Mouse (Mus musculus): ENCODE results near the gene Hoxb3.

Hoxb3 gene

DNA sequence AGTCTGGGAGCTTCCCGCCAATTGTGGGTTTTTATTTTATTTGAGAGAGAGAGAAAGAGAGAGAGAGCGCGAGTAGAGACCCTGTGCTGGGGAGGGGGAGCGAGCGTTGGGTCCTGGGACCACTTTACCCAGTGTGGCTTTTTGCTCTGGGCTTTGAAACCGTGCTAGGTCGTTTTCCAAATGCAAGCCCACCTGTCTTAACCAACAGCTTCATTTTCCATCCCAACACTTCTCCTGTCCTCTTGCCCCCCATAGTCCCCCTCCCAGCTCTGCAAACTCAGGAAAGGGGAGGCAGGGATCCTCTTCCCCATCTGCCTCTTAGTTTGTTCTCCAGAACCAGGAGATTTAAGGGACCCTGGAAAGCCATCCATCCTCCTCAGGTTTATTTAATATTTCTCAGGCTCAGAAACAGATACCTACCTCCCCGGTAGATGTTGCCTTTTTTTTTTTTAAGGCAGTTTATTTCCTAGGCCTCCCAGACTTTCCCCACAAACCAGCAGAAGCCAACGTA is 31.7 kb downstream of the Hoxb3 start:
- DNase-seq, result no peak

DNA sequence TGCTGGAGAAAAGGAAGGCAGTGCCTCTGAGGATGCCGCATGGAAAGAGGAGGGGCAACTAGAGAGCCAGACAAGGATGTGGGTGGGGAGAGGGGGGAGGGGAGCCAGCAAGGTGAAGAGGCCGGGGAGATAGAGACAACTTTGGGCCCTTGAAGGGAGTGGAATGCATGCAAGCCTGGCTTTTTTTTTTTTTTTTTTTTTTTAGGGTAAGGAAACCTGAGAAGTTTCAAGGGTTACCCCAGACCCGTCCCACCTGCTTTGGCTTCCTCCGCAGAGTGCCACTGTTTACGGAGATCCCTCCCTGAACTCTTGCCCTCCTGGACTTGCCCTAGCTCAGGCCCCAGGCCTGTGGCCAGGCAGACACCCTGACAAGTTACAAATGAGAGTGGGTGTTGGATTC is 40.7 kb downstream of the Hoxb3 start:
- no peak for DNase-seq

DNA sequence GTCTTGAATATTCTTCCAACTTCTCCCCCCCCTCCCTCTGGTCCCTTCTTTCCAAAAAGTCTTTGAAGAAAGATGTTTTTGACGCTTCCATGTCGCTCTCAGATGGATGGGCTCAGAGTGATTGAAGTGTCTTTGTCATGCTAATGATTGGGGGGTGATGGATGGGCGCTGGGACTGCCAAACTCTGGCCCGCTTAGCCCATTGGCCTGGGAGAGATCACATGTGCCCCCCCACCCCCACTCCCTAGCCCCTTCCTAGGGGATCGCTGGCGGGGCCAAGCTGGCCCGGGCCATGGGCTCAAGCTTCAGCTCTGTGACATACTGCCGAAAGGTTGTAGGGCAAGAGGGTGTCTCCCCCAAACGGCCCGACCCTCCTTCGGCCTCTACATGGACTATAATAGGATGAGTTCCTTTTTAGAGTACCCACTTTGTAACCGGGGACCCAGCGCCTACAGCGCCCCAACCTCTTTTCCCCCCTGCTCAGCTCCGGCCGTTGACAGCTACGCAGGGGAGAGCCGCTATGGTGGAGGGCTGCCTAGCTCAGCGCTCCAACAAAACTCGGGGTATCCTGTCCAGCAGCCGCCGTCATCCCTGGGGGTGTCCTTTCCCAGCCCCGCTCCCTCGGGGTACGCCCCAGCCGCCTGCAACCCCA is 42.4 kb downstream of the Hoxb3 start, which contains the start of gene Hoxb1:
Gene Hoxb1, plus strand, starts transcription at position 312 of the 651 bp plus-strand sequence.
- no peak for DNase-seq

DNA sequence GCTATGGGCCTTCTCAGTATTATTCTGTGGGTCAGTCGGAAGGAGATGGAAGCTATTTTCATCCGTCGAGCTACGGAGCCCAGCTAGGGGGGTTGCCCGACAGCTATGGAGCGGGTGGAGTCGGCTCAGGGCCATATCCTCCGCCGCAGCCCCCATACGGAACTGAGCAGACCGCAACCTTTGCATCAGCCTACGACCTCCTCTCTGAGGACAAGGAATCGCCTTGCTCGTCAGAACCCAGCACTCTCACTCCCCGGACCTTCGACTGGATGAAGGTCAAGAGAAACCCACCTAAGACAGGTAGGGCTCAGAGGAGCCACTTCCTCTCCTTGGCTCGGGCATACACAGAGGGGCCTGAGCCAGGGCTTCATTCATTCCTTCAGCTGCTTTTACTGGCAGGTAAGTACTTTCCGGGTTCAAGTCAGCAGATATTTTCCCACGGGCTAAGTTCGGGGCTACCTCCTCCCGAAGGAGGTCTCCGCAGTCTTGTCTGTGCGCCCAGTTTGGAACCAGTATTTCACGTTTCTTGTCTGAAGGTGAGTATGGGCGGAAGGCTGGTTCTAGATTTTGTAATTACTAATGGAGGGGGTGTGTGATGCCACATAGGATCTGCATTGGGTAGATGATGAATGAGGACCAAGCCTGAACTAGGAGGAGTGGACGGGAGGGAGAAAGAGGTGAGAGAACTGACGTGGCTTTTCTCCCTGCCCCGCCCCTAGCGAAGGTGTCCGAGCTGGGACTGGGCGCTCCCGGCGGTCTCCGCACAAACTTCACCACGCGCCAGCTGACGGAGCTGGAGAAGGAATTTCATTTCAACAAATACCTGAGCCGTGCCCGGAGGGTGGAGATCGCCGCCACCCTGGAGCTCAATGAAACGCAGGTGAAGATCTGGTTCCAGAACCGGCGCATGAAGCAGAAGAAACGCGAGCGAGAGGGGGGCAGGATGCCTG is 43.2 kb downstream of the Hoxb3 start:
- no peak for DNase-seq

DNA sequence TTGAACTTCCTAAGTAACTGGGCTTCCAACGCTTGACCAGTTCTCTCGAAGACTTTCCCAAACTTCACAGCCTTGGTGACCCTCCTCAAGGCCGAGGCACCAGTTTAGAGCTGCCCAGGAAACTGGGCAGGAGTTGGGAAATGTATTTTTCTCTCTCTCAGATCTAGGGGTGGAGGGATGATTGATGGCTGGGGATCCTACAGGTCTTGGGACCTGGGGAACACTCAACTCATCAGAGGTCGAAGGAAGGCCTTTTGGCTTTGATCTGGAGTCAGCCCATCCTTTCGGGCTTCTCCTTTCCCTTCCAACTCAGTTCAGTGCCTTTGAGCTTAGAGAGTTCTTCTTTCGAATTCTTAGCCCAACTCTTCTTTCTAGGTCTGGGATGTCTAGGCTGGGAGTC is 44.0 kb downstream of the Hoxb3 start:
- no peak for DNase-seq

DNA sequence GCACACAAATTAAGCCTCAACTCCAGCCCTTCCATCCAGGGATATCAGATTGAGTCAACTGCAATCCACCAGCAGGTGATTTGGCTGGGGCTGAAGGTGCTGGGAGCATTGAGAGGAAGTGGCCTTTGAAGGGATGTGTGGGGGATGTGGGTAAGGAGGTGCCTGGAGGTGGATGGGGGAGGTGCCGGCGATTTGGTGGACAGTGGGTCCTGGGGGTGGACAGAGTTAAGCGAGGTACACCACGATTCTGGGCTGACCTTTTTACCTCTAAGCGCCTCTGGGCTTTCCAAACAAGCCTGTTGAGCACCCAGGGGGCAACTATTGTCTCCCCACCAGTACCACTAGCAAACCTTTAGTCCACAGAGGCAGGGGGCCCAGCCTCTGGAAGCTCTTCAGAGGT is 45.6 kb downstream of the Hoxb3 start:
- no peak for DNase-seq

DNA sequence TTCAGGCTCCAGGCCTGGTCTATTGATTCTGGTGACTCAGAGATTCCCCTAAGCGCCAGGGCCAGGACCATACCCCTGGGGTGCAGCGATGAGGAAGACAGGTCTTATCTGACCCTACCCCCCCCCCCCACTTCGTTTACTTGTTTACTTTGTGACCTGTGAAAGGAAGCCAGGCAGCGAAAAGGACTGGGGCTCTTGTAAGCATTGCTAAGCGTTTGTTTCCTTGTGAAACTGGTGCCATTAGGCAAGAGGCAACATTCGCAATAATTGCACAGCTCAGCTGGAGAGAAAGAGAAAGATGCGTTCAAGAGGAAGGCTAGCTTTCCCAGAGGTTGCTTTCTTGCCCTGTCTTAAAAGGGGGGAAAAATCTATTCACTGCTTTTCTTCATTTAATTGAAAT is 46.0 kb downstream of the Hoxb3 start:
- no peak for DNase-seq

DNA sequence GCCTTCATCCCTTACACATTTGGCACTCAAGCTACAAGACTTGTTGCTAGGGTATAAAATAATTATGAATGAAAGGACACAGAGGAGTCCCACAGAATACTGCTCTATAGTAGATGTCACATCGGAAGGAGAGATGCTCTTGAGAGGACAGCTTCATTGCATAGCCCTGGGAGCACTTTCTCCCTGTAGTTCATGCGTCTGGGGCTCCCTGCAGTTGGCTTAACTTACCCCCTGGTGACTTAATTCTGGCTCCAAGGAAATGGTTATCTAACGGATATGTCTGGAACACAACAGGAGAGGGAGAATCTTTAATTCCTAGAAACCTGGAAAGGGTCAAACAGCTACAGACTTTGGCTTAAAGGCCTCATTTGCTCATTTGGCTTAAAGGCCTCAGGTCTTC is 48.6 kb downstream of the Hoxb3 start:
- DNase-seq, result no peak

DNA sequence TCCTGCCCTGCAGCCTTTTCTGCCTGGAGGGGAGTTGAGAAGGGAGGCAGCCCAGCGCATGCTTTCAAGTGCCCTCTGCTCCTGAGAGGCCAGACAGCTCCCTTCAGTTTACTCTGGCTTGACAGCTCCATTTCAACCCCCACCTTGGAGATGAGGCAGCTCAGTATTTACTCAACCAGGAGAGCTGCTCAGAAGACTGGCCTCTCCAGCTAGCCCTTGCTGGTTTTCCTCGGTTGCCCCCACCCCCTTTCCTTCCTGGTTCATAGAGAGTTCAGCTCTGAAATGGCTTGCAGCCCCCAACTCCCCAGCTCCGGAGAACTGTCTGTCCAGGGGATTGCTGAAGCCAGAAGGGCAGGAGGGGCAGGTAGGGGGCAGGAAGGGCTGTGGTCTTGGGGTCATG is 49.4 kb downstream of the Hoxb3 start:
- DNase-seq, result no peak

DNA sequence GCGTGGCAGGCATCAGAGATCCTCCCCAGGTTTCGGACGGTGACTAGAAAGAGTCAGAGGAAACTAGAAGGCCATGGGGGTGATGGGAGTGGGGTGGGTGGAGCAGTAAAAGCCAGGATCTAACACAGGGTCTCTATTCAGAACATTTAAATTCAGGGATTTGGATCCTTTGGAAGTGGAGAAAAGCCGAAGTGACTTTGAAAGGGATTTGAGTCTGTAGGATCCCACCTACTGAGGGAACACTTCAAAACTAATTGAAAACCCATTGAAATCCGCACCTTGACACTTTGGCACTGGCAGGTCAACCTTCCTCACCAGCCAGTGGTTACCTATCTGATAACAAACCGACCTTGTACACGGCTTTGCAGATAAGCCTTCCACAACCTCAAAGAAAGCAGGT is 51.7 kb downstream of the Hoxb3 start:
- no peak for DNase-seq

DNA sequence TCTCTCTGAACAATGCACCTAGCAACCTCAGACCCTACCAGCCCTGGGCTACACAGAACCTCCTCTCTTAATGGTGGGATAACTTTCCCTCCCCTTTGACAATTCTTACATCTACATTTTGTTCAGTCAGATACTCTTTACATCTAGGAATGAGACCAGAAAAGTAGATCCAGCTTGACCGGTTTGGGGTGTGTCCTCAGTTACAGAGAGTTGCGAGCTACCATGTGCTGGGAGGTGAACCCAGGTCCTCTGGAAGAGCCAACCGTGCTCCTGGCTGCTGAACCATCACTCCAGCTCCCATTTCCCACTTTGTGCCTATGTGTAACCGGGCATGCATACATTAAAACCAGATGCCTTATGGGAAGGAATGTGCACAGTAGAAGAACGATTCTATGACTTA is 60.3 kb downstream of the Hoxb3 start:
- DNase-seq, result no peak

DNA sequence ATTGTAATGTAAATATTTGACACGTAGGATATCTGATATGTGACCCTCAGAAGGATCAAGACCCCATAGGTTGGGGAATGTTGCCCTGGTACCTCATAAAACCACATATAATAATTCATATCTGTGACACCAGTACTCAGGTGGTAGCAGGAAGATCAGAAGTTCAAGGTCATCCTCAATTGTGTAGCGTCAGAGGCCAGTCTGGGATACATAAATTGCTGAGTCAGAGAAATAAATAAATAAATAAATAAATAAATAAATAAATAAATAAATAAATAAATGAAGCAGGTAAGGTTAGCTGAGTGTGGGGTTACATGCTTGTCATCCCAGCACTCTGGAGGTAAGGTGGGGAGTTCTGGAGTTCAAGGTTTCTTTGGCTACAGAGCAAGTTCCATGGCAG is 64.5 kb downstream of the Hoxb3 start:
- no peak for DNase-seq

DNA sequence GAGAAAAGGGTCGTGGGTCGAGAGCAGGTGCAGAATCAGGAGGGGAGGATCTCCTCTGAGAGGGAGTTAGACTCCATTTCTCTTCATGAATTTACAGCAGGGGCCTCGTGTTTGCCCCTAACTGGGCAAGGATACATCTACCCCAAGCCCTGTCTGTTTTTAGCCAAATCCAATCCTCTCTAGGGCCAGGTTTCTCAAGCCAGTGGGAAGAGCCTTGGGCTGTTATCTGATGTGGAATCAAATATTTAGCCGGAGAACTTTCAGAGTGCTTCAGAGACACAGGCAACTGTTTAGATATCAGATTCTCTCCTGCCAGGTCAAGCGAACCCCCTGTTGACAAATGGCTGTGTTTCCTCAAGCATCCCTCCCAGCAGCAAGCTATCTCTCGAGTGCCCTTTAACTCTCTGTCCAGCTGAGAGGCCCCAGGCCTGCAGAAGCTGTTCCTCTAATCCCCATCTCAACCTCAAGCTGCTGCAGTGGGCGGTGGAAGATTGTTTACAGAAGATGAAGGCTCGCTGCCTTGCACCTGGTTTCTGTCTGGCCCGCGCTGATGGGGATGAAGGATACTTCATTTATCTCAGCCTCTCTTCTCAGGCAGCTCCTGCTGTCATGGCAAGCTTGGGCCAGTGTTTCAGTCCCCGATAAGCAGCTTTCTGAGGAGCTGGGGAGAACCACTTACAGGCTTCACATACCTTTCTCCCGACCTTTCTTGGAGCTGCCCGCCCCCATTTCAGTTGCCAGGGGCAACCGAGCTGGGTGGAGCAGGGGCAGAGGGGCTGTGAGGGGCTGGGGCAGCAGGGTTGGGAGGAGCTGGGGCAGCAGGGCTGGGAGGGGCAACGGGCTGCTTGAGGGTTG is 73.9 kb downstream of the Hoxb3 start:
- no peak for DNase-seq

All from cerebellum, adult 18-20 months (tissue).